Comparison of ENCODE assay signal across 10 mouse cellular contexts in genomic region chr2:143946399-143946798, GRCm38 (mm10).
"Had no signal": no experiment of that assay in that cellular context is flagged by ENCODE, and none has a peak within 500 bp of the region (broad histone marks: within the 10 kb centered on the region; RNA-seq: fewer than 3 reads in every experiment).

No protein-coding gene starts in this region.

- H3K9me3 ChIP-seq: lung, embryonic 15.5 days; megakaryocyte, embryonic 14.5 days; midbrain, embryonic 12.5 days; neural tube, embryonic 12.5 days; stomach, embryonic 15.5 days had no signal

- H3K9ac ChIP-seq: lung, embryonic 15.5 days; midbrain, embryonic 12.5 days; neural tube, embryonic 12.5 days; stomach, embryonic 15.5 days had no signal

- DNase-seq: midbrain, embryonic 14.5 days; right cerebral cortex, postnatal 14 days had no signal

- H3K4me3 ChIP-seq: lung, embryonic 15.5 days; megakaryocyte, embryonic 14.5 days; midbrain, embryonic 12.5 days; neural tube, embryonic 12.5 days; stomach, embryonic 15.5 days had no signal

- H3K27me3 ChIP-seq: lung, embryonic 15.5 days; megakaryocyte, embryonic 14.5 days; midbrain, embryonic 12.5 days; neural tube, embryonic 12.5 days; stomach, embryonic 15.5 days had no signal

- H3K27ac ChIP-seq: lung, embryonic 15.5 days; macrophage; midbrain, embryonic 12.5 days; neural tube, embryonic 12.5 days; stomach, embryonic 15.5 days; stomach, postnatal 0 days had no signal

- H3K4me2 ChIP-seq: lung, embryonic 15.5 days; midbrain, embryonic 12.5 days; neural tube, embryonic 12.5 days; stomach, embryonic 15.5 days had no signal

- ATAC-seq: midbrain, embryonic 16.5 days had no signal

- H3K4me1 ChIP-seq: lung, embryonic 15.5 days; midbrain, embryonic 12.5 days; neural tube, embryonic 12.5 days; stomach, embryonic 15.5 days had no signal
